In genomic region chr11:60697561-60697960, GRCm38 (mm10) we compare ENCODE assay signal across 8 mouse cellular contexts. TPM values are rescaled to one million over a fixed set of nuclear protein-coding genes. Genes with fewer than 3 reads are reported as not detected.
DNase-seq lines count a peak whose midpoint lies in the region; ATAC-seq and TF ChIP-seq lines count a peak whose summit lies in the region.
"Had no signal": no experiment of that assay in that cellular context is flagged by ENCODE, and none has a peak within 500 bp of the region (broad histone marks: within the 10 kb centered on the region; RNA-seq: fewer than 3 reads in every experiment).

No protein-coding gene starts in this region.

- H3K27ac ChIP-seq in kidney, postnatal 0 days = no peak overlapping the region
- H3K27ac ChIP-seq in CH12.LX (ENCODE audit: insufficient read depth, low read depth) = no peak overlapping the region

- DNase-seq in kidney, postnatal 0 days (ENCODE audit: low spot score) = peak; percentile 84
- DNase-seq in kidney, postnatal 25 days = no peak
- DNase-seq in CH12.LX (ENCODE audit: extremely low read depth) (peak; percentile 43), MN1 (ENCODE audit: low spot score) (peak; percentile 72)
- DNase-seq in induced T-regulatory cell, adult 2 months (ENCODE audit: low read depth) = peak; percentile 71
- DNase-seq in right cerebral cortex, postnatal 4 days = no peak
- no peak for DNase-seq in thymus, postnatal 14 days
- DNase-seq: kidney, adult 8-10 months had no signal

- peaks cover 9% of the 10 kb centered on the region; the same call in 1 of the 2 replicates for H3K4me1 ChIP-seq in kidney, postnatal 0 days (replicated peaks; ENCODE audit: insufficient read depth, low read length)
- peaks cover 9 to 29% of the 10 kb centered on the region in 2 experiments for H3K4me1 ChIP-seq in CH12.LX (ENCODE audit: control insufficient read depth in 1 of 2, insufficient read depth in 2 of 2)

- no peak overlapping the region for H3K4me2 ChIP-seq in kidney, postnatal 0 days (ENCODE audit: low read length)
- H3K4me2 ChIP-seq in CH12.LX (ENCODE audit: insufficient read depth, low read depth, poor library complexity, severe bottlenecking) = no peak overlapping the region

- H3K79me2 ChIP-seq in CH12.LX (replicated peaks; ENCODE audit: control insufficient read depth, extremely low read depth, insufficient read depth, poor library complexity, severe bottlenecking) = no peaks in the 10 kb centered on the region

- dilution Hi-C loops in CH12.LX (cut with MboI; ENCODE audit: extremely low pct_ligation_motif_present, extremely low pct_unique_long_range_greater_than_20kb, low sequenced_read_pairs) = no loop called here

- in situ Hi-C loops in CH12.LX (cut with MboI; ENCODE audit: low pct_ligation_motif_present, low pct_unique_long_range_greater_than_20kb, low sequenced_read_pairs) = no loop called here

- no peaks in the 10 kb centered on the region for H3K36me3 ChIP-seq in kidney, postnatal 0 days (ENCODE audit: insufficient read depth, low read length)
- H3K36me3 ChIP-seq in CH12.LX (replicated peaks in 1 of 2; ENCODE audit: control insufficient read depth in 1 of 2, insufficient read depth in 1 of 2, low read length in 1 of 2) = no peaks in the 10 kb centered on the region

- WGBS in kidney, postnatal 0 days = 75% methylated on average over 2 of the region's 2 CpGs

- no peak for ATAC-seq in kidney, postnatal 0 days (replicated peaks; ENCODE audit: low FRiP score, low read depth)

- TF ChIP-seq RAD21 in CH12.LX (IDR thresholded peaks at IDR 0.05; ENCODE audit: low read depth, low read length) = peak; percentile 59

- TF ChIP-seq POLR2A in CH12.LX (IDR thresholded peaks at IDR 0.05; ENCODE audit: low read depth, low read length) = no peak

- no peak overlapping the region for H3K9ac ChIP-seq in kidney, postnatal 0 days (ENCODE audit: low read depth, low read length)
- H3K9ac ChIP-seq in CH12.LX (ENCODE audit: insufficient read depth, low read depth) = no peak overlapping the region

- H3K9me3 ChIP-seq in kidney, postnatal 0 days (replicated peaks; ENCODE audit: low read length) = no peaks in the 10 kb centered on the region
- no peaks in the 10 kb centered on the region for H3K9me3 ChIP-seq in CH12.LX (replicated peaks; ENCODE audit: low read length)

- no peak for TF ChIP-seq EP300 in CH12.LX (IDR thresholded peaks at IDR 0.05; ENCODE audit: low read length)

- H3K27me3 ChIP-seq in kidney, postnatal 0 days (ENCODE audit: insufficient read depth, low read length) = no peaks in the 10 kb centered on the region
- H3K27me3 ChIP-seq in CH12.LX (replicated peaks) = peaks cover 22% of the 10 kb centered on the region

- peak; percentile 70 for TF ChIP-seq CTCF in kidney, postnatal 0 days (IDR thresholded peaks at IDR 0.05; ENCODE audit: low read depth)
- peak; percentile 54 to 67; a peak in 3 of 4 replicates for TF ChIP-seq CTCF in CH12.LX (conservative IDR thresholded peaks at IDR 0.05 in 1 of 2, IDR thresholded peaks at IDR 0.05 in 1 of 2; ENCODE audit: low read depth in 2 of 2, low read length in 2 of 2)

- no peak overlapping the region for H3K4me3 ChIP-seq in kidney, postnatal 0 days (replicated peaks; ENCODE audit: low read depth, low read length)
- H3K4me3 ChIP-seq in CH12.LX (replicated peaks in 1 of 3; ENCODE audit: low read depth in 2 of 3, low read length in 2 of 3, poor library complexity in 1 of 3) = no peak overlapping the region

TF ChIP-seq in CH12.LX, 34 proteins besides CTCF, POLR2A, EP300 and RAD21:
- peak; percentile 57 for TF ChIP-seq SMC3 (IDR thresholded peaks at IDR 0.05; ENCODE audit: low read depth, low read length)
- TF ChIP-seq ZNF384 (IDR thresholded peaks at IDR 0.05; ENCODE audit: low read depth, low read length) = peak; percentile 73
- 0 out of 2 replicates have a peak, but pooled peaks have one; percentile 8 for TF ChIP-seq MYC (IDR thresholded peaks at IDR 0.05; ENCODE audit: low read depth, low read length)
- no peak for TF ChIP-seq KAT2A (IDR thresholded peaks at IDR 0.05; ENCODE audit: insufficient replicate concordance, low read length)
TF ChIP-seq in CH12.LX: peak in this region for 3.

RNA-seq across cellular contexts. Expression of gene Llgl1, which starts 2.0 kb away (rescaled TPM):
- 26.4 and 31.0 TPM in 2 replicates for polyA plus RNA-seq in kidney, postnatal 0 days (2015; fragmentation: Nextera tagmentation; extraction: Ambion mirVana)
- total RNA-seq in CH12.LX (2012; rRNA removed) = 9.9 and 11.1 TPM in 2 replicates
- total RNA-seq in CH12.LX (2014; rRNA removed) = 6.8 and 7.5 TPM in 2 replicates
- 8.8 and 9.8 TPM in 2 replicates for polyA plus RNA-seq in CH12.LX (2012; ENCODE audit: insufficient read length, low read depth)

RNA-seq across cellular contexts. Expression of gene Flii, which starts 29.5 kb away (rescaled TPM):
- polyA plus RNA-seq in kidney, postnatal 0 days (2015; fragmentation: Nextera tagmentation; extraction: Ambion mirVana) = 53.4 and 56.8 TPM in 2 replicates
- total RNA-seq in CH12.LX (2012; rRNA removed) = 99.3 and 112 TPM in 2 replicates
- total RNA-seq in CH12.LX (2014; rRNA removed) = 43.9 and 49.5 TPM in 2 replicates
- polyA plus RNA-seq in CH12.LX (2012; ENCODE audit: insufficient read length, low read depth) = 71.4 and 88.6 TPM in 2 replicates

RNA-seq across cellular contexts. Expression of gene Mief2, which starts 30.6 kb away (rescaled TPM):
- 14.1 and 14.5 TPM in 2 replicates for polyA plus RNA-seq in kidney, postnatal 0 days (2015; fragmentation: Nextera tagmentation; extraction: Ambion mirVana)
- total RNA-seq in CH12.LX (2012; rRNA removed) = 12.7 and 16.3 TPM in 2 replicates
- total RNA-seq in CH12.LX (2014; rRNA removed) = 6.8 and 7.2 TPM in 2 replicates
- 9.9 and 10.9 TPM in 2 replicates for polyA plus RNA-seq in CH12.LX (2012; ENCODE audit: insufficient read length, low read depth)

Comparison
In these comparisons a context has a peak if more than half of its experiments do, and no peak if none do; other contexts are left out.
1. DNase-seq: peak in kidney, postnatal 0 days (single experiment), CH12.LX (single experiment), MN1 (single experiment) and induced T-regulatory cell, adult 2 months (single experiment); none in kidney, postnatal 25 days (0 of 2), right cerebral cortex, postnatal 4 days (single experiment) and thymus, postnatal 14 days (single experiment).